Mouse (Mus musculus): ENCODE measurements around the gene Ntrk2. TPM values are rescaled to one million over a fixed set of nuclear protein-coding genes. Genes with fewer than 3 reads are reported as not detected.
A peak's percentile ranks its signal among the peaks of the same experiment; 100 is the strongest.

Gene Ntrk2
- total and polyA plus RNA-seq, 3 experiments, result under 0.01 TPM; not detected in 2

- DNase-seq (ENCODE audit: low read depth, low spot score), result no peak
- no peaks in the 10 kb centered on the region for H3K9me3 ChIP-seq (replicated peaks; ENCODE audit: insufficient read depth, low read length)
- TF ChIP-seq MAX (IDR thresholded peaks at IDR 0.05; ENCODE audit: low read length) (no peak), BHLHE40 (IDR thresholded peaks at IDR 0.05; ENCODE audit: borderline replicate concordance, low read depth, low read length) (no peak), MYC (IDR thresholded peaks at IDR 0.05; ENCODE audit: low read depth, low read length) (no peak), CHD1 (IDR thresholded peaks at IDR 0.05; ENCODE audit: low read depth, low read length) (no peak), ETS1 (IDR thresholded peaks at IDR 0.05; ENCODE audit: low read depth, low read length) (no peak), ZMIZ1 (IDR thresholded peaks at IDR 0.05; ENCODE audit: low read depth, low read length) (no peak), UBTF (IDR thresholded peaks at IDR 0.05; ENCODE audit: borderline replicate concordance, insufficient read depth, low read depth, low read length) (no peak)
Observed at GRCm38 (mm10) chr13:58761003-58761630, 45.3 kb upstream of the Ntrk2 start.

GRCm38 (mm10) chr13:58768258-58768657 is 38.1 kb upstream of the Ntrk2 start:
- Histone ChIP-seq H3K9ac (ENCODE audit: control insufficient read depth, low read depth, low read length, poor library complexity, severe bottlenecking) (no peak overlapping the region), H3K9me3 (replicated peaks; ENCODE audit: insufficient read depth, low read length) (no peaks in the 10 kb centered on the region), H3K27ac (ENCODE audit: control insufficient read depth, low read depth, low read length) (no peak overlapping the region), H3K4me1 (ENCODE audit: control insufficient read depth in 1 of 2, insufficient read depth in 2 of 2, low read length in 2 of 2) (no peaks in the 10 kb centered on the region), H3K79me2 (ENCODE audit: control insufficient read depth, insufficient read depth, low read length, poor library complexity) (no peaks in the 10 kb centered on the region), H3K27me3 (ENCODE audit: control insufficient read depth in 1 of 2, insufficient read depth in 2 of 2, low read length in 2 of 2) (no peaks in the 10 kb centered on the region), H3K36me3 (ENCODE audit: control insufficient read depth in 1 of 2, insufficient read depth in 2 of 2, low read length in 2 of 2) (no peaks in the 10 kb centered on the region), H3K4me3 (ENCODE audit: control insufficient read depth in 1 of 2, insufficient read depth in 1 of 2, low read depth in 2 of 2, low read length in 2 of 2) (no peak overlapping the region)
- DNase-seq (ENCODE audit: low read depth, low spot score), result peak; percentile 2
- no peak for TF ChIP-seq MYC (IDR thresholded peaks at IDR 0.05; ENCODE audit: low read depth, low read length)
- no peak for TF ChIP-seq UBTF (IDR thresholded peaks at IDR 0.05; ENCODE audit: borderline replicate concordance, insufficient read depth, low read depth, low read length)
- TF ChIP-seq POLR2AphosphoS5 (IDR thresholded peaks at IDR 0.05; ENCODE audit: borderline replicate concordance, low read depth, low read length), result no peak
- no peak for TF ChIP-seq ZKSCAN1 (IDR thresholded peaks at IDR 0.05; ENCODE audit: low read depth, low read length)
- no peak for TF ChIP-seq HCFC1 (IDR thresholded peaks at IDR 0.05; ENCODE audit: low read depth, low read length)
- no peak for TF ChIP-seq USF2 (IDR thresholded peaks at IDR 0.05; ENCODE audit: borderline replicate concordance in 1 of 2, insufficient read depth in 1 of 2, low read depth in 1 of 2, low read length in 2 of 2)
- TF ChIP-seq EP300 (IDR thresholded peaks at IDR 0.05; ENCODE audit: low read depth in 1 of 2, low read length in 2 of 2), result no peak
- no peak for TF ChIP-seq JUND (IDR thresholded peaks at IDR 0.05; ENCODE audit: low read depth, low read length)
- TF ChIP-seq ZC3H11A (IDR thresholded peaks at IDR 0.05; ENCODE audit: low read depth, low read length), result no peak
- TF ChIP-seq POLR2A (IDR thresholded peaks at IDR 0.05; ENCODE audit: control insufficient read depth in 1 of 2, insufficient read depth in 1 of 2, low read depth in 1 of 2, low read length in 2 of 2, poor library complexity in 1 of 2), result no peak
- TF ChIP-seq E2F4 (IDR thresholded peaks at IDR 0.05; ENCODE audit: borderline replicate concordance, low read depth, low read length), result no peak
- TF ChIP-seq ZNF384 (IDR thresholded peaks at IDR 0.05; ENCODE audit: low read depth, low read length), result no peak
- no peak for TF ChIP-seq BHLHE40 (IDR thresholded peaks at IDR 0.05; ENCODE audit: borderline replicate concordance, low read depth, low read length)
- no peak for TF ChIP-seq RAD21 (IDR thresholded peaks at IDR 0.05; ENCODE audit: low read depth, low read length)
- no peak for TF ChIP-seq CTCF (IDR thresholded peaks at IDR 0.05 in 2 of 3, conservative IDR thresholded peaks at IDR 0.05 in 1 of 3; ENCODE audit: control insufficient read depth in 1 of 3, insufficient read depth in 1 of 3, low read depth in 2 of 3, low read length in 3 of 3, poor library complexity in 1 of 3, severe bottlenecking in 1 of 3)
- TF ChIP-seq MAFK (IDR thresholded peaks at IDR 0.05; ENCODE audit: borderline replicate concordance, low read depth, low read length), result no peak

More at GRCm38 (mm10) chr13:58761003-58761630, 45.3 kb upstream of the Ntrk2 start:
- no peaks in the 10 kb centered on the region for H3K27me3 ChIP-seq (ENCODE audit: control insufficient read depth in 1 of 2, insufficient read depth in 2 of 2, low read length in 2 of 2)
- no peak overlapping the region for H3K27ac ChIP-seq (ENCODE audit: control insufficient read depth, low read depth, low read length)
- H3K79me2 ChIP-seq (ENCODE audit: control insufficient read depth, insufficient read depth, low read length, poor library complexity), result no peaks in the 10 kb centered on the region
- H3K36me3 ChIP-seq (ENCODE audit: control insufficient read depth in 1 of 2, insufficient read depth in 2 of 2, low read length in 2 of 2), result no peaks in the 10 kb centered on the region
- no peaks in the 10 kb centered on the region for H3K4me1 ChIP-seq (ENCODE audit: control insufficient read depth in 1 of 2, insufficient read depth in 2 of 2, low read length in 2 of 2)
- no peak overlapping the region for H3K9ac ChIP-seq (ENCODE audit: control insufficient read depth, low read depth, low read length, poor library complexity, severe bottlenecking)
- no peak overlapping the region for H3K4me3 ChIP-seq (ENCODE audit: control insufficient read depth in 1 of 2, insufficient read depth in 1 of 2, low read depth in 2 of 2, low read length in 2 of 2)
